Mouse (Mus musculus) forebrain, embryonic 10.5 days (tissue): ENCODE data around the gene Tmcc1. TPM values are rescaled to one million over a fixed set of nuclear protein-coding genes. Genes with fewer than 3 reads are reported as not detected.
A peak's percentile ranks its signal among the peaks of the same experiment; 100 is the strongest.
"Not testable (repeated sequence)": the region's sequence is repeated elsewhere in the genome, so short reads cannot be mapped to it uniquely, and the experiment has no call there.

Experiments used
- DNase-seq: peaks from one replicate; pipeline ENCODE4 v3.0.0-alpha.2; 2017; ENCODE audit warnings: low spot score; ENCODE audit errors: extremely low spot score
- H3K27ac ChIP-seq: fragments of 300-500 bp; sonication (generic); 2 replicates; pipeline ENCODE4 v1.5.1; 2016; ENCODE audit warnings: mild to moderate bottlenecking
- H3K27me3 ChIP-seq: fragments of 300-500 bp; sonication (generic); 2 replicates; pipeline ENCODE4 v1.6.1; 2016; ENCODE audit warnings: mild to moderate bottlenecking; ENCODE audit not compliant: poor library complexity, severe bottlenecking
- H3K36me3 ChIP-seq: fragments of 300-500 bp; sonication (generic); replicated peaks from 2 replicates; pipeline ENCODE4 v1.6.1; 2016; ENCODE audit warnings: mild to moderate bottlenecking, moderate library complexity
- H3K4me1 ChIP-seq: fragments of 300-500 bp; sonication (generic); 2 replicates; pipeline ENCODE4 v1.6.1; 2016
- H3K4me3 ChIP-seq: fragments of 300-500 bp; sonication (generic); 2 replicates; pipeline ENCODE4 v1.5.1; 2016; ENCODE audit warnings: mild to moderate bottlenecking, moderate library complexity
- H3K9me3 ChIP-seq: fragments of 300-500 bp; sonication (generic); 2 replicates; pipeline ENCODE4 v1.6.1; 2016; ENCODE audit warnings: mild to moderate bottlenecking, moderate library complexity
- whole genome bisulfite sequencing: fragments of 180-500 bp; shearing (Covaris S2); methylation state at CpG from one replicate; pipeline ENCODE4 v1.1.7; 2016; 5-methylcytosine and 5-hydroxymethylcytosine counted together
- polyA plus RNA-seq: library from polyadenylated mRNA; unstranded; fragments of >200 nt; fragmentation: Nextera tagmentation; extraction: Ambion mirVana; gene quantifications from 2 replicates; pipeline ENCODE4 v1.2.1, GENCODE M21; 2016

Tmcc1 gene
- polyA plus RNA-seq, 1 experiment from 2014 or later = 16.2 TPM

DNA sequence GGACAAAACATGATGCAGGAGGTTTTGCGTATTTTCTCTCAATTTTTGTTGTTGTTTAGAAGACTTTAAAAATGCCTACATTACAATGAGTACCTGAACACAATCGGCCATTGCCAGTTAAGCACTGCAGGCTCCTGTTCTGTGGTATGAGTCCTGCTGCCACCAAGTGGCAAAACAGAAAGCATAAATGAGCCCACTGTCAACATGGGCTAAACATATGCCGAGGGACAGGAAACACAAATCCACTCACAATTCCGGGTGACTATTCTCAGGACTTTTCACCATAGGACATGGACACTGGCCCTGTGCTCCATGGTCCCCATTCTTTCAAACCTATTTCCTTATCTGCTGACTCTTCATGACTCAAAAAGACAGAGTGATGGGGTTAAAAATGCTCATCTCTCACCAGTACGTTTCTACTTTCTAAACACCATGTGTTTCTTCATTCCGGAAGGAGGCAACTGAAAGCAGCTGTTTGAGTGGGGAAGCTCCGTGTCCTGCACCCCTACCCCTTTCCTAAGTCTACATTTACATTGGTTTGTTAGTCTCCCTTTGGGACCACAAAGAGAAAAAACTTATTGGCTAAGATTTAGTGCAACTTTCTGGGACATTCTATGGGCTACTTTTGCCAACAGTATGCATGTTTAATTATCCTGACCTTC lies 57.2 kb downstream of the Tmcc1 start:
- Histone ChIP-seq H3K4me1 (peaks cover 7% of the 10 kb centered on the region), H3K9me3 (no peaks in the 10 kb centered on the region), H3K36me3 (peaks cover 7% of the 10 kb centered on the region), H3K4me3 (no peak overlapping the region), H3K27me3 (no peaks in the 10 kb centered on the region), H3K27ac (no peak overlapping the region)
- 73% methylated on average over 7 of the region's 7 CpGs for WGBS
- DNase-seq = no peak

DNA sequence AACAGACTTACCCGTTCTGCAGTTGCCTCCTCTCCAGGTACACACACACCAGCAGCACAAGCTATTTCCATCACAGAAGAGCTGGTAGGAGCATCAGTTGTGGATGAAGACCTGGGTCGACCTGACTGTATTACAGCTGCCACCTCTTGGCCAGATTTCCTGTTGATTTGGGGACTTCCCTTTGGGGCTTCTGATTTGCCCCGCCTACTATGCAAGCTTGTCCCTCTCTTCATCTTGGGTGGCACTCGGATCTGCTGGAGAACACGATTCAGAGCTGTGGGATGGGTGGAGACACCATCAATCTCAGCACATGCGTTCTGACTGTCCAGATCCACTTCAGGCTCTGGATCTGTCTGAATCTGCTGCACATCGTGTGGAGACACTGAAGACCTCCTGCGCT lies 59.5 kb downstream of the Tmcc1 start:
- H3K9me3 ChIP-seq = no peaks in the 10 kb centered on the region
- no peaks in the 10 kb centered on the region for H3K27me3 ChIP-seq
- no peak for DNase-seq
- H3K27ac ChIP-seq = no peak overlapping the region
- H3K4me3 ChIP-seq = no peak overlapping the region
- no peaks in the 10 kb centered on the region for H3K4me1 ChIP-seq
- WGBS = 84% methylated on average over 8 of the region's 8 CpGs
- H3K36me3 ChIP-seq = peaks cover 7% of the 10 kb centered on the region

DNA sequence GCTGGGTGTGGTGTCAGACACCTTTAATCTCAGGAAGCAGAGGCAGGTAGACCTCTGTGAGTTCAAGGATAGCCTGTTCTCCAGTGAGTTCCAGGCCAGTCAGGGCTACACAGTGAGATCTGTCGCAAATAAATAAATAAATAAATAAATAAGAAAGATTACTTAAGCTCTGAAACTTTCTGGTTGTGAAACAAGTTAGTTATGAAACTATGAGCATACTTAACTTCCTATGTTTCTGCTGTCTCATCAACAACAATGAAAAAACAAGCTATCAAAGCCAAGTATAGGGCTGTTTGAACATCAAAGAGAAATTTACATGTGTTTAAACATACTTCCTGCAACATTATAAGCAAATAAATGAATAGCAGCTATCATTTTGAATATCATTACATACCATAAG lies 61.5 kb downstream of the Tmcc1 start:
- DNase-seq = no peak
- Histone ChIP-seq H3K36me3 (peaks cover 7% of the 10 kb centered on the region), H3K9me3 (no peaks in the 10 kb centered on the region), H3K27me3 (no peaks in the 10 kb centered on the region), H3K27ac (no peak overlapping the region), H3K4me3 (no peak overlapping the region), H3K4me1 (no peaks in the 10 kb centered on the region)
- WGBS = 88% methylated on average over 1 of the region's 1 CpGs

DNA sequence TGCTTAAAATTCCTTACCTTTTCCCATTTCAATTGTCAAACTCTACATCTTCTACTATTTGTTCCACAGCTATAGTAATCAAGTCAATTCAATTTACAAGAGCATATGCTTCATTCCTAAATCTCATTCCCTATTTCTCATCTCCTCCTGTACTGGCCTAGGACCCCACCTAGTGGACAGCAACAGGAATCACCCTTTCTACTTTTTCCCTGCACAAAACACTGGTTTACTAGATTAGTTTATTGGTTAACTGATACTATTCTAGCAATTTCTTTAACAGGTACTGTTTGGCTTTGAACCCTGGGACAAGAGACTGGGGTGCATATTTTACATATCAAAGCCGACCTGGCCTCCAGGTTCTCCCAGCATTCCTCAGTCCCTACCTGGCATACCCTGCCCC lies 64.6 kb downstream of the Tmcc1 start:
- DNase-seq = no peak
- WGBS = 3% methylated on average over 1 of the region's 1 CpGs
- H3K9me3 ChIP-seq = no peaks in the 10 kb centered on the region
- H3K27me3 ChIP-seq = no peaks in the 10 kb centered on the region
- H3K4me1 ChIP-seq = peaks cover 9% of the 10 kb centered on the region
- H3K36me3 ChIP-seq = peaks cover 7% of the 10 kb centered on the region
- H3K4me3 ChIP-seq = no peak overlapping the region
- no peak overlapping the region for H3K27ac ChIP-seq

DNA sequence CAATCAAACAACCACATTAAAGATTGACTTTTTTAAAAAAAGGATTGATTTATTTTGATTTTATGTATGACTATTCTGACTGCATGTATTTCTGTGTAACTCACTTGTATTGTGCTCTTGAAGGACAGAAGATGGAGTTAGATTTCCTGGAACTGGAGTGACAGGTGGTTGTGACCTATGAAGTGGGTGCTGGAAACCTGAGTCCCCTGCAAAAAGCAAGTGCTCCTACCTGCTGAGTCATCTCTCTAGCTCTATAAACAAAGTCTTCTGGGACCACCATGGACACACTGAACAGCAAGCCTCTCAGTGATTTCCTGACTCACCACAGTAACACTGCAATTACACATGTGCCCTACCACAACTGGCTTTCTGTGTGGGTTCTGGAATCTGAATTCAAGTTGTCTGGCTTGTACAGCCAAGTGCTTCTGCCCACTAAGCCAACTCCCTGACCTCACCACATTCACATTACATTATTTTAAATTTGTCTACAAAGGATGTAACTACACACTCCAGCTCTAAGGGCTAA lies 65.3 kb downstream of the Tmcc1 start:
- Histone ChIP-seq H3K4me3 (no peak overlapping the region), H3K27ac (no peak overlapping the region), H3K36me3 (peaks cover 8% of the 10 kb centered on the region), H3K27me3 (no peaks in the 10 kb centered on the region), H3K9me3 (no peaks in the 10 kb centered on the region), H3K4me1 (peaks cover 9% of the 10 kb centered on the region)
- no peak for DNase-seq

DNA sequence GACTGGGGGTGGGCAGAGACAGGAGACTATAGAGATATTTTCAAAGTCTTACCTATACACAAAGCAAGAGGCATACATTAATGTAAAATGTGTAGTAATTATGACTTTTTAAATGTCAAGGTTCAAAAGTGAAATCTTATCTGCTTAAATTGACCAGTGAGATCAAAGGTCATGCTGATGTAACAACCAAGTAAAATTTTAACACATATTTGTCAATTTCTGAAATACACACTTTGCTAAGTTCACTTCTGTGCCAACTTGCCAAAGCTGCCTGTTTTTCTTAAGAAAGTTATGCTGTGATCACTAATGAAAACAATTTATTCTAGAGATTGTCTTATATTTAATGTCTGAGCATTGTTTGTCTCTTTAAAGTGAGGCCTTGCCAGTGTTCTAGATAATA lies 66.7 kb downstream of the Tmcc1 start:
- Histone ChIP-seq H3K36me3 (peaks cover 22% of the 10 kb centered on the region), H3K9me3 (no peaks in the 10 kb centered on the region), H3K27me3 (no peaks in the 10 kb centered on the region), H3K4me1 (peaks cover 9% of the 10 kb centered on the region), H3K4me3 (no peak overlapping the region), H3K27ac (no peak overlapping the region)
- no peak for DNase-seq

DNA sequence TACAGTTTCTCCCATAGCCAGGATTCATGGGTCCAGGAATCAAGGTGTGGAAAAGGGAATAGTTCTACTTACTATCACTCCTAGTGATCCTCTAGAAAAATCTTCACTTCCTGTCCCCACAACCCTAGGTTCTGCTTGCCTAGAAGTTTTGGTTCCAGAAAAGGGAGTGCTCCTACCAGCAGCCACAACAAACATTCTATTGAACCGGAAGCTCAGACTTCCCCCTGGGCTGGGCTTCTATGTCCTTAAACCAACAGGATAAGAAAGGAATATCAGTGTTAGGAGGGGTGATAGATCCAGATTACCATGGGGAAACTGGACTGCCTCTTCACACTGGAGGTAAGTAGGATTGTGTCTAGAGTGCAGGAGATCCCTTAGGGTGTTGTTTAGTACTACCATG lies 70.4 kb downstream of the Tmcc1 start:
- H3K4me3 ChIP-seq = no peak overlapping the region
- DNase-seq = no peak
- H3K9me3 ChIP-seq = no peaks in the 10 kb centered on the region
- WGBS = 88% methylated on average over 1 of the region's 1 CpGs
- H3K4me1 ChIP-seq = peaks cover 9% of the 10 kb centered on the region
- H3K36me3 ChIP-seq = peaks cover 30% of the 10 kb centered on the region
- H3K27ac ChIP-seq = no peak overlapping the region
- no peaks in the 10 kb centered on the region for H3K27me3 ChIP-seq

DNA sequence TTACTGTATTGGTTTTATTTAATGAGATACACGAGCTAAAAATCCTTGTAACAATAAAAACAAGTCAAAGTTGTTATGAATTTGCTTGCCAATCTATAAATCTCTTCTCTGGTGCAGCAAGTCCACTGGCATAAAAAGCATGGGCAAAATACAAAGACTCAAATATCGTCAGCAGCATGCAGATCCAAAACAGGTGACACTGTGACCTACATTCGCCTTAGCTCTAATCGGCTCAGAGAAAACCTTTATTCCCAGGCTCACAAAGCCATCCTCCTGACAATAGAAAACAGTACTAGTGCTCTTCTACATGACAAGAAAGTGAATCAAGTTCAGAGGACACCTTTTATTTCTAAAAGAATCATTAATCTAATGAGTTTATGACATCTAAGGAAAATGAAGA lies 73.6 kb downstream of the Tmcc1 start:
- WGBS = 79% methylated on average over 4 of the region's 4 CpGs
- Histone ChIP-seq H3K27me3 (no peaks in the 10 kb centered on the region), H3K9me3 (no peaks in the 10 kb centered on the region), H3K4me1 (no peaks in the 10 kb centered on the region), H3K27ac (no peak overlapping the region), H3K4me3 (no peak overlapping the region), H3K36me3 (peaks cover 30% of the 10 kb centered on the region)
- DNase-seq = no peak

DNA sequence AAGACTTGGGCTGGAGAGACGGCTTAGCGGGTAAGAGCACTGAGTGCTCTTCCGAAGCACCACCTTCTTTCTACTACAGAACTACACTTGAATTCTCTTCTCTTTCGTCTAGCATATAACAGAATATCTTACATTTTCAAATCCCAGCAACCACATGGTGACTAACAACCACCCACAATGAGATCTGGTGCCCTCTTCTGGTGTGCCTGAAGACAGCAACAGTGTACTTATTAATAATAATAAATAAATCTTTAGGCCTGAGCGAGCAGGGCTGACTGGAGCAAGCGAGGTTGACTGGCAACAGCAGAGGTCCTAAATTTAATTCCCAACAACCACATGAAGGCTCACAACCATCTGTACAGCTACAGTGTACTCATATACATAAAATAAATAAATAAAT lies 76.7 kb downstream of the Tmcc1 start:
- H3K9me3 ChIP-seq, H3K4me1 ChIP-seq, H3K27ac ChIP-seq, H3K36me3 ChIP-seq, H3K27me3 ChIP-seq, H3K4me3 ChIP-seq, DNase-seq: not testable (repeated sequence)
- WGBS = 89% methylated on average over 6 of the region's 6 CpGs

DNA sequence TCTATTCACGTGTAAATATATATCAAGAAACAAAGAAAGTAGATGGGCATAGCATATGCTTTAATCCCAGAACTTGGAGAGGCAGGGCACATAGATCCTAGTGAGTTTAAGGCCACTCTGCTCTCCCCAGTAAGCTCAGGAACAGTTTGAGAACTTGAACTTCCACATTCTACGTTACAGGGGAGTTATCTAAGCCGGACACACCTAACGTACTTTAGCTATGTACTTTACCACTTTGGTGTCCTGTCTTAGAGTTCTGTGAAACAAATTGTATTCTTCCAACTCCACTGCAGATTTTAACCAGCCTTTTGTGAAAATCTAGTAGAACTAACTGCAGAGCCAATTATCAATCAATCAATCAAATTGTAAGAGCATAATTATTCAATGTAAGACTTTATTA lies 82.7 kb downstream of the Tmcc1 start:
- 88% methylated on average over 4 of the region's 4 CpGs for WGBS
- no peak for DNase-seq
- Histone ChIP-seq H3K4me1 (peaks cover 15% of the 10 kb centered on the region), H3K27me3 (no peaks in the 10 kb centered on the region), H3K4me3 (no peak overlapping the region), H3K36me3 (no peaks in the 10 kb centered on the region), H3K9me3 (no peaks in the 10 kb centered on the region), H3K27ac (no peak overlapping the region)

DNA sequence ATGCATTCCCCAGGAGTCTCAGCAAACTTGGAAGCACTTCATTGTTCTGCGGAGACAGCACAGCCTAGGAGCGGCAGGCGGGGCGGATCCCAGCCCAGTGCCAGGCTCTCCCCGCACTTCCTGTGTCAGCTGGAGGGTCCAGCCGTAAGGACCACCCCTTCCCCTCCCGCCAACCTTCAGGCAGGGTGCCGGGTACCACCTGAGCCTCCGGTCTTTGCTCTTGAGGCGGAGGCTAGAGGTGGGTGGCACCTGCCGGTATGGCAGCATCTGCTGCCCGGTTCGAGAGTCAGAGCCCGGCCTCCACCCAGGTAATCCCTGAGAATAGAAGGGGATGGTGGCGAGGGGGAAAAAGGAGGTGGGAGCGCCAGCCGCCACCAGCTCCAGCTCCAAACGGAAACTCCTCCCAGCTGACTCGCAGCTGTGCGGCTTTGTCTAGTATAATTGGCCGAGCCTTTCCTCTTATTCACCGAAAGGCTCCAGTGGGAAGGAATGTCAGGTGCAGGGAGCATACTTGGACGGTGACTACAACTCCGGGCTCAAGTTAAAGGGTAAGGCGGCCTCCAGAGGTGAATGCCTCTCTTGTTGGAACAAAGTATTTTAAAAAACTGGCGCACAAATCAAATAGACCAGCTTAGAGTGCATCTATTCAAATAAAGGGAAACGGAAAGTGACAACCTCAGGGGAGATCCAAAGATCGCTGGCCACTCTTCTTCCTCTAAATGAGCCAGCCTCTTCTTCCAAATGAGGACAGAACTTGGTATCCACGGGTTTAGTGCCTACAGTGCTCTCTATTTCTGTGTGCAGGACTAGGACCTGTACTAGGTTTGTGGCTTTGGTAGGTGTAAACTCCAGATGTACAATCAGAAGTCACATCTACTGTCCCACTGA lies 85.6 kb downstream of the Tmcc1 start:
- WGBS = under 1% methylated on average over 29 of the region's 29 CpGs
- peaks cover 15% of the 10 kb centered on the region for H3K4me1 ChIP-seq

DNA sequence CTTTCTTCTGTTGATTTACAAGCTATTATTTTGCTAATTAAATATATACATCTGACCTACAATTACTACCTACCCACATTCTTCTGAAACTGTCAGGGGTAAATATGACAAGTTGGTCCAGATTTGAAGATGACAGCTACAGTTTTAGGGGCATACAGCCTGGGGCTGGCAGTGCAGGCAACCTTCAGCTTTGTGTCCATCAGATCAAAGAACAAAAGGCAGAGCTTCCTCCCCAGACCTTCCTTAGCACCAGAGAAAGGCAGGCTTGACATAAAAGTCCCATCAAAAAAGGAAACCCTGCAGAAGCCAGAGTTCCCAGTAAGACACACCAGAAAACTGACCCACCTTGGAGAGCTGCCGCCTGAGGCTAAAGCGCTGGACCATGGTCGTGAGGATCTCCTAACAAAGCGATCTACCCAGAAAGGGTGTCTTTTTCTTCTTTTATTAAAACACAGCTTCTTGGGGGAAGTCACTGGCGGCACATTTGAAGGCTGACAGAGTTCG lies 86.3 kb downstream of the Tmcc1 start:
- Histone ChIP-seq H3K9me3 (no peaks in the 10 kb centered on the region), H3K27me3 (no peaks in the 10 kb centered on the region), H3K4me1 (peaks cover 15% of the 10 kb centered on the region), H3K4me3 (peak overlapping the region; percentile 76), H3K27ac (peak overlapping the region; percentile 88), H3K36me3 (no peaks in the 10 kb centered on the region)
- DNase-seq = no peak
- WGBS = 2% methylated on average over 6 of the region's 6 CpGs

More for the DNA sequence above, 85.6 kb downstream of the Tmcc1 start:
- Histone ChIP-seq H3K4me3 (peak overlapping the region; percentile 76), H3K9me3 (no peaks in the 10 kb centered on the region), H3K27ac (peak overlapping the region; percentile 88), H3K36me3 (no peaks in the 10 kb centered on the region), H3K27me3 (no peaks in the 10 kb centered on the region)
- peak; percentile 66 for DNase-seq

DNA sequence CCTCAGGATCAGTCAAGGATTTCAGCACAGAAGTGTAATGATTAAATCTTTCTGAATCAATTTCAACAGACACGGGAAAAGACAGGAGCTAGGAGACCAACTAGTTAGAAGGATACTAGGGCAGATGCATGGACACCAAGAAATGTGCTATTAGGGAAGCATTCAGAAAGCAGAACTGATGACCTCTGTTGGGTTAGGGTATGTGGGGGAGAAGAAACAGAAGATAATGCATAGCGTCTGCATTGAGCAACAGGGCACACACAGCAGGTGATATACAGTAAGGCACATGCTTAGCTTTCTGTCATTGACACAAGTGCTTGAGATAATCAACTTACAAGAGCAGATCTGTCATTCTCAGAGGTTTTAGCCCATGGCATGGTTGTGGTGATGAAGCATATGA lies 95.7 kb downstream of the Tmcc1 start:
- DNase-seq = no peak
- no peaks in the 10 kb centered on the region for H3K27me3 ChIP-seq
- no peaks in the 10 kb centered on the region for H3K4me1 ChIP-seq
- H3K9me3 ChIP-seq = no peaks in the 10 kb centered on the region
- H3K36me3 ChIP-seq = no peaks in the 10 kb centered on the region; the same call in 1 of the 2 replicates
- 94% methylated on average over 2 of the region's 2 CpGs for WGBS
- no peak overlapping the region for H3K4me3 ChIP-seq
- H3K27ac ChIP-seq = no peak overlapping the region
